8 mouse cellular contexts compared by ENCODE assay signal in genomic region chr13:119690039-119690728, GRCm38 (mm10). TPM values are rescaled to one million over a fixed set of nuclear protein-coding genes. Genes with fewer than 3 reads are reported as not detected.
A peak's percentile ranks its signal among the peaks of the same experiment; 100 is the strongest.
DNase-seq lines count a peak whose midpoint lies in the region; ATAC-seq and TF ChIP-seq lines count a peak whose summit lies in the region.

Hmgcs1 (plus strand) TSS chr13:119690379.

- no peaks in the 10 kb centered on the region for H3K36me3 ChIP-seq in hindbrain, postnatal 0 days (ENCODE audit: insufficient read depth, low read length)

- no peaks in the 10 kb centered on the region for H3K9me3 ChIP-seq in hindbrain, postnatal 0 days (ENCODE audit: low read length)

- peak; percentile 100 for DNase-seq in ZHBTc4 (ENCODE audit: low read depth, low spot score)
- DNase-seq in gastrocnemius, adult 2 months = peak; percentile 99
- peak; percentile 100 for DNase-seq in hindbrain, postnatal 0 days (ENCODE audit: low spot score)
- DNase-seq in left cerebral cortex, adult 2 months (ENCODE audit: extremely low spot score in 1 of 2, low spot score in 2 of 2) = peak; percentile 98 to 99
- peak; percentile 99 for DNase-seq in right cerebral cortex, adult 2 months (ENCODE audit: low spot score in 2 of 2)
- DNase-seq in urinary bladder, postnatal 14 days (ENCODE audit: low spot score) = peak; percentile 99

- peak within 1 kb of the TSS; percentile 78 for H3K4me2 ChIP-seq in hindbrain, postnatal 0 days (ENCODE audit: low read depth, low read length)

- under 1% methylated on average over 59 of the region's 59 CpGs for WGBS in hindbrain, postnatal 0 days

- no peak for TF ChIP-seq CTCF in gastrocnemius, adult 2 months (IDR thresholded peaks at IDR 0.05)
- no peak for TF ChIP-seq CTCF in hindbrain, postnatal 0 days (IDR thresholded peaks at IDR 0.05; ENCODE audit: low read depth)
- TF ChIP-seq CTCF in left cerebral cortex, adult 2 months (IDR thresholded peaks at IDR 0.05) = no peak

- peak within 1 kb of the TSS; percentile 94 for H3K27ac ChIP-seq in gastrocnemius, adult 2 months
- peak within 1 kb of the TSS; percentile 96 for H3K27ac ChIP-seq in hindbrain, postnatal 0 days
- peak within 1 kb of the TSS; percentile 95 for H3K27ac ChIP-seq in left cerebral cortex, adult 2 months

- H3K4me3 ChIP-seq in gastrocnemius, adult 2 months = peak within 1 kb of the TSS; percentile 97
- peak within 1 kb of the TSS; percentile 99 for H3K4me3 ChIP-seq in hindbrain, postnatal 0 days (ENCODE audit: low read length)
- peak within 1 kb of the TSS; percentile 100 for H3K4me3 ChIP-seq in left cerebral cortex, adult 2 months

- intact Hi-C loops in gastrocnemius, adult 2 months (cut with DNase I) = loop anchor here (2.0 kb wide), 1 partner anchor 101 kb away; the partner anchor contains the start of gene Zfp131
- intact Hi-C loops in left cerebral cortex, adult 2 months (cut with DNase I) = loop anchor here (2.0 to 5.0 kb wide), 2 partner anchors 48 to 65 kb away; partner anchors contain the start of gene Nim1k

- H3K4me1 ChIP-seq in hindbrain, postnatal 0 days (ENCODE audit: insufficient read depth, low read length) = peaks cover 18% of the 10 kb centered on the region; the same call in 1 of the 2 replicates

- ATAC-seq in common myeloid progenitor, adult 5-6 weeks (replicated peaks; ENCODE audit: low read depth, poor library complexity, severe bottlenecking) = peak; percentile 98
- ATAC-seq in hindbrain, postnatal 0 days = peak; percentile 100
- peak; percentile 96 for ATAC-seq in megakaryocyte, adult 5-6 weeks (ENCODE audit: poor library complexity, severe bottlenecking)

- H3K9ac ChIP-seq in hindbrain, postnatal 0 days (replicated peaks; ENCODE audit: low read length) = peak within 1 kb of the TSS; percentile 92

- H3K27me3 ChIP-seq in hindbrain, postnatal 0 days (ENCODE audit: insufficient read depth, low read length) = no peaks in the 10 kb centered on the region

RNA-seq across cellular contexts. Expression of gene Hmgcs1, which starts in this region (rescaled TPM):
- 32.2 and 34.3 TPM in 2 replicates for total RNA-seq in common myeloid progenitor, adult 5-6 weeks (2017)
- total RNA-seq in gastrocnemius, adult 2 months (2021) = 10 to 100 TPM; 23.6 to 31.9 TPM
- total RNA-seq in hindbrain, postnatal 0 days (2014; rRNA removed) = 230 and 254 TPM in 2 replicates
- polyA plus RNA-seq in hindbrain, postnatal 0 days (2015; fragmentation: Nextera tagmentation; extraction: Ambion mirVana) = 376 and 384 TPM in 2 replicates
- total RNA-seq in left cerebral cortex, adult 2 months (2021) = 100 to 1,000 TPM; 234 to 239 TPM
- 27.6 and 29.7 TPM in 2 replicates for total RNA-seq in megakaryocyte, adult 5-6 weeks (2015)
- total RNA-seq in megakaryocyte, adult 5-6 weeks (2017) = 36.9 and 40.8 TPM in 2 replicates

Comparison
In these comparisons a context has a peak if more than half of its experiments do, and no peak if none do; other contexts are left out.
1. Peak in every context shown above with its lines: DNase-seq, ATAC-seq, H3K4me3 ChIP-seq and H3K27ac ChIP-seq.